Mouse (Mus musculus) spleen, adult 2 months (tissue): ENCODE results near the gene 1810010D01Rik. TPM values are rescaled to one million over a fixed set of nuclear protein-coding genes. Genes with fewer than 3 reads are reported as not detected.

ENCODE experiments used
- DNase-seq, 2 experiments: peaks; one replicate each; pipeline versions ENCODE4 v3.0.0 to v3.0.0-alpha.2; 2012 to 2021; ENCODE audit warnings: low spot score in 2 of 2, low read depth in 1 of 2
- H3K27ac ChIP-seq: fragments of 200-500 bp; 2 replicates; pipeline ENCODE4 v1.5.1; 2012; ENCODE audit warnings: low read length, inconsistent platforms; ENCODE audit not compliant: insufficient read depth
- H3K27me3 ChIP-seq: fragments of 200-500 bp; 2 replicates; pipeline ENCODE4 v1.6.1; 2012; ENCODE audit warnings: mild to moderate bottlenecking, moderate library complexity, low read length, inconsistent platforms; ENCODE audit not compliant: control insufficient read depth, insufficient read depth
- H3K36me3 ChIP-seq: fragments of 200-500 bp; 2 replicates; pipeline ENCODE4 v1.6.1; 2012; ENCODE audit warnings: mild to moderate bottlenecking, low read length, inconsistent platforms; ENCODE audit not compliant: control insufficient read depth, insufficient read depth
- H3K4me1 ChIP-seq: fragments of 200-500 bp; 2 replicates; pipeline ENCODE4 v1.6.1; 2011; ENCODE audit warnings: inconsistent platforms; ENCODE audit not compliant: control insufficient read depth, insufficient read depth, insufficient read length
- H3K4me3 ChIP-seq: fragments of 200-500 bp; 2 replicates; pipeline ENCODE4 v1.5.1; 2011; ENCODE audit warnings: mild to moderate bottlenecking, inconsistent platforms; ENCODE audit not compliant: insufficient read depth, insufficient read length; ENCODE audit errors: extremely low read depth
- CTCF ChIP-seq: fragments of 200-500 bp; IDR thresholded peaks from 2 replicates; pipeline ENCODE4 v1.5.1; 2011; ENCODE audit warnings: mild to moderate bottlenecking, inconsistent platforms; ENCODE audit not compliant: insufficient read depth, insufficient read length, insufficient replicate concordance; ENCODE audit errors: extremely low read depth
- POLR2A ChIP-seq: fragments of 200-500 bp; IDR thresholded peaks from 2 replicates; pipeline ENCODE4 v1.6.1; 2011; ENCODE audit warnings: low read depth, low read length, inconsistent platforms
- WGBS: fragments of 180-500 bp; shearing (Covaris S2); methylation state at CpG from one replicate; pipeline ENCODE4 v1.1.7; 2018; 5-methylcytosine and 5-hydroxymethylcytosine counted together
- polyA plus RNA-seq: library from polyadenylated mRNA; depleted of rRNA; stranded (reverse); fragments of >200 nt; gene quantifications from 2 replicates; pipeline ENCODE4 v1.2.3, GENCODE M21; 2012

The 1810010D01Rik gene
- polyA plus RNA-seq, 1 experiment: 9.0 TPM

- no peak overlapping the region for H3K27ac ChIP-seq
- no peaks in the 10 kb centered on the region; the same call in 1 of the 2 replicates for H3K4me1 ChIP-seq
- no peaks in the 10 kb centered on the region for H3K36me3 ChIP-seq
- TF ChIP-seq POLR2A (no peak), CTCF (no peak)
- DNase-seq: no peak
- H3K27me3 ChIP-seq: no peaks in the 10 kb centered on the region
- WGBS: 84% methylated on average over 6 of the region's 6 CpGs
- no peak overlapping the region for H3K4me3 ChIP-seq
Observed at GRCm38 (mm10) chr7:145192836-145193235, 15.1 kb downstream of the 1810010D01Rik start.

GRCm38 (mm10) chr7:145190520-145190919, 17.4 kb downstream of the 1810010D01Rik start:
- no peak overlapping the region for H3K27ac ChIP-seq
- H3K4me1 ChIP-seq: no peaks in the 10 kb centered on the region; the same call in 1 of the 2 replicates
- no peak overlapping the region for H3K4me3 ChIP-seq
- no peaks in the 10 kb centered on the region for H3K27me3 ChIP-seq
- TF ChIP-seq POLR2A: no peak
- no peak for TF ChIP-seq CTCF
- no peaks in the 10 kb centered on the region for H3K36me3 ChIP-seq
- no peak for DNase-seq

DNA sequence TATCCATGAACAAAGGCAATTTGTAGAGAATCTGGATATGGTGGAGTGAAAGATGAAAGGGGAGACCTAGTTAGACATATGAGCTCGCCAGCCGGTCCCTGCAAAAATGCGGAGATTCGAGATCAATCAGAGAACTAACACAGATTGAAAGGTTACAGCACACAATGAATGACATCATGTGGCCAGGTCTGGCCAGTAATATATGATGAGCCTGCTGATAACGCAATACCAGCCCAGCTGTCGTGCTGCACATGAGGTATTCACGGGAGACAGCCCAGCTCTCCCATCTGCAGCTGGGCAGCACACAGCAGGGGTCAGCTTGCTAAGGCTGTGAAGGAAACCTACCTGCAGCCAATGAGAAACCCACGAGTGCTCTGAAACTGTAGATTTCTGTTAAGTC, 18.6 kb downstream of the 1810010D01Rik start:
- no peaks in the 10 kb centered on the region for H3K27me3 ChIP-seq
- no peak for TF ChIP-seq POLR2A
- TF ChIP-seq CTCF: no peak
- H3K4me3 ChIP-seq: no peak overlapping the region
- WGBS: 86% methylated on average over 8 of the region's 8 CpGs
- no peak for DNase-seq
- no peaks in the 10 kb centered on the region for H3K36me3 ChIP-seq
- no peak overlapping the region for H3K27ac ChIP-seq
- H3K4me1 ChIP-seq: no peaks in the 10 kb centered on the region; the same call in 1 of the 2 replicates

DNA sequence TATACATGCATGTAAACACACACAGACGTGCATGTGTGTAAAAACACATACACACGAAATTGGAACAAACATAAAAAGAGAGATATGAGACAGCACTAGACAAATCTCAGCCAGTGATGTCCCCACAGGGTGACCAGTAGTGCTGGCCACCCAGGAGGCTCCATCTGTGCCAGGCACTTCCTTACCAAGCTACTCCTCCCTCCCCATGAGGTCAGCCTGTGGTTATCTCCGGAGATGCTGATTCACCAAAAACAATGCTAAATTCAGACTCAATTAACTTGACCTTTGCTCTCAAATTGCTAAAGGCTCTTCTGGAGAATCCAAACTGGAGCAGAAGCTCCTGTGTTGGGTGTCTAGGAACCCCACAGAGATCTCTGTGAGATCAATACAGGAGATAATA, 20.1 kb downstream of the 1810010D01Rik start:
- WGBS: 72% methylated on average over 3 of the region's 3 CpGs
- Histone ChIP-seq H3K36me3 (no peaks in the 10 kb centered on the region), H3K4me3 (no peak overlapping the region), H3K4me1 (no peaks in the 10 kb centered on the region), H3K27ac (no peak overlapping the region), H3K27me3 (no peaks in the 10 kb centered on the region)
- DNase-seq: no peak
- TF ChIP-seq POLR2A (no peak), CTCF (no peak)

DNA sequence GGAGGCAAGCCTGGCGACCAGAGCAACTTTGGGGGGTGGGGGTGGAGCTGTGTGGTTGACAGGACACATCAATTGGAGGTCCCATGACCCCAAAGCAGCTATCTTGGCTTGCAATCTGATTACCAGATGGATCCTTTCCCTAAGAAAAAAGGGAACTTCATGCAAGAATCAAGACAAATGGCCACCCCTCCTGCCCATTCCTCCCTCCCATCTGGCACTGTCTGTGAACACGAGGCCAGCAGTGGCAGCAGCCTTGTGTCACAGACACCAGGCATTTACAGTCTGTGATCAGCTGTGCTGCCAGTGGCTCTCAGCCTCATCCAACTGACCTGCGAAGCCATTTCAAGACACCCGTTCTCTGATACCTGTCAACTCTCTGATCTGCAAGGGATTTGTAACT, 25.5 kb downstream of the 1810010D01Rik start:
- no peaks in the 10 kb centered on the region for H3K4me1 ChIP-seq
- 53% methylated on average over 4 of the region's 4 CpGs for WGBS
- DNase-seq: no peak
- H3K27ac ChIP-seq: no peak overlapping the region
- no peak overlapping the region for H3K4me3 ChIP-seq
- H3K36me3 ChIP-seq: no peaks in the 10 kb centered on the region
- H3K27me3 ChIP-seq: no peaks in the 10 kb centered on the region
- TF ChIP-seq CTCF: no peak
- no peak for TF ChIP-seq POLR2A

GRCm38 (mm10) chr7:145181376-145182034, 26.4 kb downstream of the 1810010D01Rik start:
- Histone ChIP-seq H3K4me3 (no peak overlapping the region), H3K27ac (no peak overlapping the region), H3K4me1 (no peaks in the 10 kb centered on the region), H3K36me3 (no peaks in the 10 kb centered on the region), H3K27me3 (no peaks in the 10 kb centered on the region)
- TF ChIP-seq POLR2A: no peak
- TF ChIP-seq CTCF: no peak
- 89% methylated on average over 11 of the region's 11 CpGs for WGBS
- DNase-seq: no peak

DNA sequence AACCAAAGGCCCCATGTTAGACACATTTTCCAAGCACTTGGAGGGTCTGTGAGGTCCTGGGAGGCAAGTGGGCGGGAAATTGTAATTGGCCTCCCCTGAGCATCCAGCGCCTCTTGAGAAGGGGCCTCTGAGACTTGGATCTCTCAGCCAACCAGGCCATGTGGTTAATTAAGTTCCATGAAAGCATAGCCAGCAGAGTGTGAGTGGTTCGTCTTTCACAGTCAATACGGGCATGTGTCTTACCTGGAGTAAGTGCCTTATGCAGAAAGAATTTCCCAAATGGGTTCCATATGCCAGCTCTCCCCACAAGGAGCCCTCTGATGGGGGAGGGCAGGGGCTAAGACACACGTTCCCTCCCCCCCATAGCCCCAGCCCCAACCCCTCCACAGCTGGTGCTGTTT, 28.2 kb downstream of the 1810010D01Rik start:
- Histone ChIP-seq H3K4me3 (no peak overlapping the region), H3K36me3 (no peaks in the 10 kb centered on the region), H3K27ac (no peak overlapping the region), H3K4me1 (no peaks in the 10 kb centered on the region), H3K27me3 (no peaks in the 10 kb centered on the region)
- no peak for DNase-seq
- WGBS: 81% methylated on average over 5 of the region's 5 CpGs
- no peak for TF ChIP-seq CTCF
- no peak for TF ChIP-seq POLR2A
